Mouse (Mus musculus): ENCODE results near the gene Cntrob. TPM values are rescaled to one million over a fixed set of nuclear protein-coding genes. Genes with fewer than 3 reads are reported as not detected.

The Cntrob gene
- 49.2 and 87.7 TPM in 2 replicates for polyA plus RNA-seq (2012; rRNA removed)

GRCm38 (mm10) chr11:69323667-69324111 lies at the start of gene Cntrob, which contains the start of gene Trappc1:
Cntrob (minus strand) TSS chr11:69323775.
Trappc1 (plus strand) TSS chr11:69323980.

GRCm38 (mm10) chr11:69369215-69369989 lies 45.8 kb upstream of the Cntrob start, which contains the start of gene Chd3:
Chd3 (minus strand) TSS chr11:69369406.

GRCm38 (mm10) chr11:69340161-69341131 lies 16.9 kb upstream of the Cntrob start, which contains the start of gene Rnf227:
Rnf227 (plus strand) TSS chr11:69340461.

GRCm38 (mm10) chr11:69325628-69326407 lies 2.2 kb upstream of the Cntrob start, which contains the start of gene Kcnab3:
Kcnab3 (plus strand) TSS chr11:69326258.

Other genes starting within 250 kb of the Cntrob start
- gene Vamp2, start 235.3 kb downstream of the Cntrob start, polyA plus RNA-seq (2012; rRNA removed): 124 and 131 TPM in 2 replicates
- 8.0 and 9.8 TPM in 2 replicates for gene Per1, start 228.6 kb downstream of the Cntrob start, polyA plus RNA-seq (2012; rRNA removed)
- 0.35 and 0.40 TPM in 2 replicates for gene Hes7, start 203.4 kb downstream of the Cntrob start, polyA plus RNA-seq (2012; rRNA removed)
- 0.14 and 0.15 TPM in 2 replicates for gene 9130213A22Rik, start 201.2 kb downstream of the Cntrob start, polyA plus RNA-seq (2012; rRNA removed)
- 0.16 TPM in 2 replicates for gene Aloxe3, start 197.9 kb downstream of the Cntrob start, polyA plus RNA-seq (2012; rRNA removed)
- gene Alox12b, start 166.8 kb downstream of the Cntrob start, polyA plus RNA-seq (2012; rRNA removed): 0.05 TPM in 2 replicates
- 0.05 and 0.07 TPM in 2 replicates for gene Alox8, start 125.9 kb downstream of the Cntrob start, polyA plus RNA-seq (2012; rRNA removed)
- gene Gucy2e, start 86.7 kb downstream of the Cntrob start, polyA plus RNA-seq (2012; rRNA removed): 0.05 and 0.06 TPM in 2 replicates
- gene Trappc1, start 205 bp upstream of the Cntrob start, polyA plus RNA-seq (2012; rRNA removed): 142 and 178 TPM in 2 replicates
- 3.3 and 3.6 TPM in 2 replicates for gene Kcnab3, start 2.5 kb upstream of the Cntrob start, polyA plus RNA-seq (2012; rRNA removed)
- 23.9 and 43.4 TPM in 2 replicates for gene Rnf227, start 16.7 kb upstream of the Cntrob start, polyA plus RNA-seq (2012; rRNA removed)
- gene Chd3, start 45.6 kb upstream of the Cntrob start, polyA plus RNA-seq (2012; rRNA removed): 300 and 312 TPM in 2 replicates
- gene Naa38, start 71.7 kb upstream of the Cntrob start, polyA plus RNA-seq (2012; rRNA removed): 82.7 and 106 TPM in 2 replicates
- 32.4 and 41.8 TPM in 2 replicates for gene Cyb5d1, start 71.9 kb upstream of the Cntrob start, polyA plus RNA-seq (2012; rRNA removed)
- 8.5 and 12.8 TPM in 2 replicates for gene Tmem88, start 74.5 kb upstream of the Cntrob start, polyA plus RNA-seq (2012; rRNA removed)
- 23.4 and 26.2 TPM in 2 replicates for gene Kdm6b, start 89.9 kb upstream of the Cntrob start, polyA plus RNA-seq (2012; rRNA removed)
- gene Dnah2, start 225.3 kb upstream of the Cntrob start, polyA plus RNA-seq (2012; rRNA removed): 1.5 and 2.1 TPM in 2 replicates
- 60.4 and 60.6 TPM in 2 replicates for gene Efnb3, start 236.4 kb upstream of the Cntrob start, polyA plus RNA-seq (2012; rRNA removed)